Mouse (Mus musculus): ENCODE data around the gene 1700025F22Rik.
"Not testable (repeated sequence)": the region's sequence is repeated elsewhere in the genome, so short reads cannot be mapped to it uniquely, and the experiment has no call there.

GRCm38 (mm10) chr19:11157890-11158289 lies 7.2 kb downstream of the 1700025F22Rik start:
- not testable (repeated sequence) for TF ChIP-seq CTCF, EP300 (IDR thresholded peaks at IDR 0.05; ENCODE audit: low read depth)
